Mouse (Mus musculus) CH12.LX (cell line): ENCODE measurements at regions not wholly inside any gene's neighbourhood (a gene's known extent, or its start where the extent isn't known, plus 50 kb on each side); places are given as distances from the start of the nearest gene placed in this dataset.

Experiments
- DNase-seq: peaks from one replicate; pipeline ENCODE4 v3.0.0-alpha.2; 2013; ENCODE audit errors: extremely low read depth
- H3K27ac ChIP-seq: 2 replicates; pipeline ENCODE4 v1.5.1; 2012; ENCODE audit warnings: low read depth, mild to moderate bottlenecking, control low read depth, moderate library complexity; ENCODE audit not compliant: insufficient read depth
- H3K27me3 ChIP-seq: replicated peaks from 2 replicates; pipeline ENCODE3; 2012; ENCODE audit warnings: inconsistent platforms
- H3K36me3 ChIP-seq, 2 experiments: replicated peaks in 1 of 2; 2 replicates each; pipeline versions ENCODE3 to v1.6.1; 2012; ENCODE audit warnings: inconsistent platforms in 1 of 2, low read length in 1 of 2, mild to moderate bottlenecking in 1 of 2, mixed read lengths in 1 of 2, moderate library complexity in 1 of 2; ENCODE audit not compliant: control insufficient read depth in 1 of 2, insufficient read depth in 1 of 2
- H3K4me1 ChIP-seq, 2 experiments: 2 replicates each; pipeline ENCODE4 v1.6.1; 2012; ENCODE audit warnings: inconsistent platforms in 1 of 2, moderate library complexity in 1 of 2; ENCODE audit not compliant: insufficient read depth in 2 of 2, control insufficient read depth in 1 of 2
- H3K4me2 ChIP-seq: 2 replicates; pipeline ENCODE4 v1.6.1; 2012; ENCODE audit warnings: low read depth, mild to moderate bottlenecking, control low read depth; ENCODE audit not compliant: poor library complexity, insufficient read depth, severe bottlenecking
- H3K4me3 ChIP-seq, 3 experiments: fragments of 150-350 bp in 1 of 3; sonication (generic) in 1 of 3; replicated peaks in 1 of 3; 2 replicates each; pipeline versions ENCODE3 to v1.5.1; 2011 to 2012; ENCODE audit warnings: low read depth in 2 of 3, low read length in 2 of 3, mild to moderate bottlenecking in 2 of 3, moderate library complexity in 2 of 3, control low read depth in 1 of 3, improper control_type of control experiment in 1 of 3, inconsistent platforms in 1 of 3, mixed read lengths in 1 of 3; ENCODE audit not compliant: poor library complexity in 1 of 3
- H3K79me2 ChIP-seq: replicated peaks from 2 replicates; pipeline ENCODE4 v1.6.1; 2012; ENCODE audit warnings: mild to moderate bottlenecking, moderate library complexity; ENCODE audit not compliant: control insufficient read depth, poor library complexity, insufficient read depth, severe bottlenecking; ENCODE audit errors: extremely low read depth
- H3K9ac ChIP-seq: 2 replicates; pipeline ENCODE4 v1.6.1; 2012; ENCODE audit warnings: low read depth, mild to moderate bottlenecking, control low read depth, moderate library complexity; ENCODE audit not compliant: insufficient read depth
- H3K9me3 ChIP-seq: replicated peaks from 2 replicates; pipeline ENCODE3; 2012; ENCODE audit warnings: low read length, inconsistent platforms, mixed read lengths
- BHLHE40 ChIP-seq: IDR thresholded peaks from 2 replicates; pipeline ENCODE4 v1.6.1; 2011; ENCODE audit warnings: mild to moderate bottlenecking, low read depth, low read length, improper control_type of control experiment
- EP300 ChIP-seq: IDR thresholded peaks from 2 replicates; pipeline ENCODE4 v1.6.1; 2011; ENCODE audit warnings: low read length, improper control_type of control experiment
- JUND ChIP-seq: conservative IDR thresholded peaks from 2 replicates; pipeline ENCODE4 v1.6.1; 2011; ENCODE audit warnings: low read depth, low read length, improper control_type of control experiment
- KAT2A ChIP-seq: IDR thresholded peaks from 2 replicates; pipeline ENCODE4 v1.6.1; 2012; ENCODE audit warnings: low read length, improper control_type of control experiment, inconsistent platforms; ENCODE audit not compliant: insufficient replicate concordance
- MAFK ChIP-seq: IDR thresholded peaks from 2 replicates; pipeline ENCODE4 v1.6.1; 2011; ENCODE audit warnings: low read length, improper control_type of control experiment; ENCODE audit not compliant: insufficient replicate concordance
- MAX ChIP-seq: IDR thresholded peaks from 2 replicates; pipeline ENCODE4 v1.6.1; 2011; ENCODE audit warnings: low read length, improper control_type of control experiment
- MAZ ChIP-seq: IDR thresholded peaks from 2 replicates; pipeline ENCODE4 v1.6.1; 2012; ENCODE audit warnings: low read depth, mild to moderate bottlenecking, inconsistent platforms, low read length, improper control_type of control experiment, moderate library complexity
- NELFE ChIP-seq: IDR thresholded peaks from 2 replicates; pipeline ENCODE4 v1.6.1; 2011; ENCODE audit warnings: low read depth, low read length, improper control_type of control experiment
- NRF1 ChIP-seq: IDR thresholded peaks from 2 replicates; pipeline ENCODE4 v1.6.1; 2014; ENCODE audit warnings: low read depth, mild to moderate bottlenecking, inconsistent platforms, low read length, improper control_type of control experiment, moderate library complexity
- PAX5 ChIP-seq: IDR thresholded peaks from 2 replicates; pipeline ENCODE4 v1.6.1; 2012; ENCODE audit warnings: low read length, inconsistent platforms, mixed read lengths
- POLR2A ChIP-seq: IDR thresholded peaks from 2 replicates; pipeline ENCODE4 v1.6.1; 2011; ENCODE audit warnings: low read depth, mild to moderate bottlenecking, improper control_type of control experiment, low read length
- POLR2AphosphoS2 ChIP-seq: IDR thresholded peaks from 2 replicates; pipeline ENCODE4 v1.6.1; 2011; ENCODE audit warnings: low read depth, low read length, improper control_type of control experiment
- USF1 ChIP-seq: IDR thresholded peaks from 2 replicates; pipeline ENCODE4 v1.6.1; 2014; ENCODE audit warnings: low read depth, mild to moderate bottlenecking, inconsistent platforms, low read length, improper control_type of control experiment
- ZC3H11A ChIP-seq: IDR thresholded peaks from 2 replicates; pipeline ENCODE4 v1.6.1; 2012; ENCODE audit warnings: low read depth, mild to moderate bottlenecking, inconsistent platforms, low read length, improper control_type of control experiment
- ZKSCAN1 ChIP-seq: IDR thresholded peaks from 2 replicates; pipeline ENCODE4 v1.6.1; 2012; ENCODE audit warnings: low read depth, inconsistent platforms, low read length, improper control_type of control experiment, borderline replicate concordance
- ZMIZ1 ChIP-seq: IDR thresholded peaks from 2 replicates; pipeline ENCODE4 v1.6.1; 2012; ENCODE audit warnings: low read depth, mild to moderate bottlenecking, inconsistent platforms, low read length, improper control_type of control experiment
- ZNF384 ChIP-seq: IDR thresholded peaks from 2 replicates; pipeline ENCODE4 v1.6.1; 2012; ENCODE audit warnings: low read depth, low read length, improper control_type of control experiment, inconsistent platforms
- dilution Hi-C: fragments of 300-500 bp; cut with MboI; formaldehyde crosslinking; loops from 2 replicates; pipeline ENCODE4 v1.14.3; 2020; ENCODE audit warnings: low sequenced_read_pairs; ENCODE audit not compliant: extremely low pct_unique_long_range_greater_than_20kb, extremely low pct_ligation_motif_present
- in situ Hi-C: fragments of 300-500 bp; cut with MboI; formaldehyde crosslinking; loops from 3 replicates; pipeline ENCODE4 v1.14.3; 2019; ENCODE audit warnings: low sequenced_read_pairs, low pct_ligation_motif_present, low pct_unique_long_range_greater_than_20kb, mixed read lengths

DNA sequence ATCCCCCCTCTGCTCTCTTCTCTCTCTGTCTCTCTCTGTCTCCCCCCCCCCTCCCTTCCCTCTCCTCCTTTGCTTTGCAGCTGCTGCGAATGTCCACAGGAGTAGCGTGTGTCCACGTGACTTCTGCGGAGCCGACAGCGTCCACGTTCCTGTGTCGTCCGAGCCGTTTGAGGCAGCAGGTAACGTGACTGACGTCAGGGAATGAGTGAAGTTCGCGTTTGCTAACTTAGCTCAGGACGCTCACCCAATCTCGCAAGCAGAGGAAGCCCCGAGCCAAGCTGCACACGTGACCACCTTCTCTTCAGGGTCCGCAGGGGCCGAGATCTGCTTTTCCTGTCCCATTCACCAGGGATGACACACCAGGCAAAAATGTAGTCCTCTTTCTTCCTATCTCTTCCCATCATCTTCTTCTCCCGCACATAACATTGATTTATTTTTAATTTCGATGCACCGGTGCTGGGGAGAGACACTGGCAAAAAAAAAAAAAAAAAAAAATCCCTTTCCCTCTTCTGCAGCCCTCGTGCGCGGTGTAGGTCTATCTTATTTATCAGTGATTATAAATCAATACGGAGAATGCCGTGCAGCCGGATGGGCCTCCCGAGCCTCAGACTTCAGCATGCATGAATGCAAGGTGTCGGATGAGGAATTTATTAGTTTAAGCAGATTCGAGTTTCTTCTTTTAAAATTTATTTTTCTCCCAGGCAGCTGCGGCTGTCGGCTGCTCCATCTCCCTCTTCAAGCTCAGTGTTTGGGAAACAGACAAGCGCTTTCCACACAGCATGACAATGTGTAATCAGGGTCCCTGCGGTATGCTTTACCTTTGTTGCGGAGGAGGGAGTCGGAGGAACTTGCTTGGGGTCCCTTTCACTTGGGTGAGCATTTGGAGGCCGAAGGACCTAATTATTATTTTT is 164.3 kb downstream of the Vrk1 start:
- Histone ChIP-seq H3K4me1 (no peaks in the 10 kb centered on the region), H3K9ac (no peak overlapping the region), H3K79me2 (no peaks in the 10 kb centered on the region)
- in situ Hi-C loops: no loop called here
- TF ChIP-seq MAX: no peak
- TF ChIP-seq, all 38 proteins: peak for 0
- Histone ChIP-seq H3K4me2 (no peak overlapping the region), H3K27me3 (no peaks in the 10 kb centered on the region), H3K4me3 (no peak overlapping the region), H3K36me3 (no peaks in the 10 kb centered on the region), H3K27ac (no peak overlapping the region), H3K9me3 (peaks cover 78% of the 10 kb centered on the region)
- dilution Hi-C loops: no loop called here
- no peak for DNase-seq

DNA sequence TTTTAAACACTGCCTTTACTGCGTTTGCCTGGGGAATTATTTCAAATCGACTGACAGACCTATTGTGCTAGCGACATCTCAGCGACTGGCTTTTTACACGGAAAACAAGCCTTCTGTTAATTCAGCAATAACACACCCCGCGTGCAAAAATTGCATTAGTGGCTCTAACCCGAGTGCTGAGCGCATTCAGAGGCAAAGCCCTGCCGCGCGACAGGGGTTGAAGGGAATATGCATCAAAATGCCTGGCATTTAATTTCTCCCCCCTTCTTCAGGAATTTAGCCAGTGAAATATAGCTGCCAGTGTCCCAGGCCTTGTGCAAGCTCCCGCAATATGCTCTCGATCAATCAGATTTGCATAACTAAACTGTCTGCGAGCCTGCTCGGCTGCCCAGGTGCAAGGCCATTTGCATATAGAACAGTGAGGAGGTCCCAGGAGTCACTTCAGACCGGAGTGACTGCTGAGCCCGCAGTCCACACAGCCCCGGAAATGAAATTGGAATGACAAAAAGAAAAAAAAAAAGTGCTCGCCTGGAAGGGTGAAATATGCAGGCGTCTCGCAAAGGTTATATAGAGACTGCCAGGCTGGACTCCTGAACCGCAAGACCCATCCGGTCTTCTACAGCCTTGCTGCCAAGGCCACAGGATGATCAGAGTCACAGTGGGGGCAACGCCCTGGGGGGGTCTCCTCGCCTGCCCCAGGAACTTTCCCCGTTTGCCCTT is 165.1 kb downstream of the Vrk1 start:
- Histone ChIP-seq H3K27ac (no peak overlapping the region), H3K9ac (no peak overlapping the region), H3K79me2 (no peaks in the 10 kb centered on the region), H3K4me3 (no peak overlapping the region), H3K27me3 (no peaks in the 10 kb centered on the region), H3K4me2 (no peak overlapping the region), H3K9me3 (peaks cover 79% of the 10 kb centered on the region), H3K4me1 (no peaks in the 10 kb centered on the region), H3K36me3 (no peaks in the 10 kb centered on the region)
- in situ Hi-C loops: no loop called here
- DNase-seq: no peak
- TF ChIP-seq MAZ (no peak), NRF1 (no peak), PAX5 (no peak), POLR2A (no peak), ZC3H11A (no peak)
- dilution Hi-C loops: no loop called here

DNA sequence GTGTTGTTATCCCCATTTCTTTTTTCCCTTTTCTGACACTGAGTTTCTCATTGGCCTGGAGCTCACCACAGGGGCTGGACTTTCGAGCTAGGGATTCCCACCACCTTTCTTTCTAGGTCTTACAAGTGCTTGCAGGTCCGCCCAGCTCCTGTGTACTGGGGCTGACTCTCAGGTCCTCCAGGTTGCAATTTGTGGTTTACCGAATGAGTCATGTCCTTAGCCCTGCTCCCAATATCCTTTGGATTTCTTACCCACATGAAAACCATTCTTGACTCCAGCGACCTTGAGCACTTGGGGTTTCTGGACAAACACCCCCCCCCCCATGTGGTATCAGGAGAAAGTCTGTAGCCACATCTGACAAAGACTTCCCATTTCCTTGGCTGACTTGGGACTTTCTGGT is 167.3 kb downstream of the Vrk1 start:
- in situ Hi-C loops: no loop called here
- Histone ChIP-seq H3K79me2 (no peaks in the 10 kb centered on the region), H3K27me3 (no peaks in the 10 kb centered on the region)

More for the DNA sequence above, 167.3 kb downstream of the Vrk1 start:
- Histone ChIP-seq H3K4me3 (no peak overlapping the region), H3K27ac (no peak overlapping the region), H3K9ac (no peak overlapping the region), H3K9me3 (peaks cover 87% of the 10 kb centered on the region), H3K36me3 (no peaks in the 10 kb centered on the region), H3K4me2 (no peak overlapping the region), H3K4me1 (no peaks in the 10 kb centered on the region)
- TF ChIP-seq MAFK (no peak), BHLHE40 (no peak), ZKSCAN1 (no peak), NELFE (no peak), EP300 (no peak), POLR2AphosphoS2 (no peak), ZNF384 (no peak), ZMIZ1 (no peak), JUND (no peak), PAX5 (no peak), KAT2A (no peak), MAZ (no peak), USF1 (no peak), POLR2A (no peak), MAX (no peak)
- dilution Hi-C loops: no loop called here
- no peak for DNase-seq
